Mouse (Mus musculus): ENCODE results near the gene Nlrp2. TPM values are rescaled to one million over a fixed set of nuclear protein-coding genes. Genes with fewer than 3 reads are reported as not detected.

The Nlrp2 gene
- total RNA-seq (2015) (not detected in 2 replicates), total RNA-seq (2017) (not detected in 2 replicates)

DNA sequence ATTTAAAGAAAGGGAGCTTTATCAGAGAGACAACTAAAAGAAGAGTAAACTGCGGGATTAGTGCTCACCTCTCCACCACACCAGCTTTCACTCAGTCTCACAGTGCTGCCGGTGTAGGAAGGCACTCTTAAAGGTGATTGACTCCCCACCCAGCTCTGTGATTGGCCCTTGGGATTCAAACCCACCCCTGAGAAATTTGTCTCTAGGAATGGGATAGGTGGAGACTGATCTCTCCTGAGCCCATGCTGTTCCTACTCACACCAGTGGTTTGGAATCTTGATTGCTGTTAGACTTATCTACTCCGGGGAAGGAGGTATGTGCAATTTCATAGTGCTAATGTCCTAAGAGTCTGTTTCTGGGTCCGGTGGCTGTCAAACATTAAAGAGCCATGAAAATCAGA, at the start of gene Nlrp2:
Nlrp2 (minus strand) TSS at position 101 of the 400 bp plus-strand sequence.
- no peak for ATAC-seq (ENCODE audit: poor library complexity, severe bottlenecking)

DNA sequence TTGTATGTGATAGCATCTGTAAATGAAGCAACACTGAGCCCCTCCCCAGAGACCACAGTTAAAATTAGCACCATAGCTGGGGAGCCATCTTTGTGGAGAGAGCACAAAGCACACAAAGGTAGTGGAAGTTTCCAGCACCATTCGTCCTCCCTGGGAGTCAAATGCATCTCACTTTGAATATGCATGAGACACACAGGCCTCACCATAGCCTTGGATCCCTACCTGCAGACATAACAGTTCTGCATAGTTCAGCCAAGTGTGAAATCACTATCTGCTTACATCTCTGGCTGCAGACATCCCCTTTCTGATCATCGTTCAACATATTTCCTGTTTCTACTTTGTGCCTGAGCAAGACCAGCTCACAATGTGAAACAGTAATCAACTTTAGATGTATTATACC, 15.9 kb upstream of the Nlrp2 start:
- no peak for ATAC-seq (ENCODE audit: poor library complexity, severe bottlenecking)

DNA sequence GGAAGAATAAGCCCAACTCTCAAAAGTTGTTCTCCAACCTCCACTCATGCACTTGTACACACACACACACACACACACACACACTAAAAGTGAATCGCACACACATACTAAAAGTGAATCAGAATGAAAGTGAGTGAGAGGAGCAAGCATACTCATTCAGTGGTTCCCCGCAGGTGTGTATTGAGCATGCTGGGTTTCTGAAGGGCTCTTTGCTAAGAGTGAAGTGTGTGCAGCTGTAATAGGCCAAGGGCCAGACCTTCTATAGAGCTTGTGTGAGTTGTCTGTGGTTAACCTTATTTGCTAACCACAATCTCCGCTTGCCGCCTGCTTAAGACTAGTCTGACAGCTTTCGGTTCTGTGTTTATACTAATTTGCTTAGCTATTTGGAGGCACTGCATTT, 12.8 kb upstream of the Nlrp2 start:
- no peak for ATAC-seq (ENCODE audit: poor library complexity, severe bottlenecking)

DNA sequence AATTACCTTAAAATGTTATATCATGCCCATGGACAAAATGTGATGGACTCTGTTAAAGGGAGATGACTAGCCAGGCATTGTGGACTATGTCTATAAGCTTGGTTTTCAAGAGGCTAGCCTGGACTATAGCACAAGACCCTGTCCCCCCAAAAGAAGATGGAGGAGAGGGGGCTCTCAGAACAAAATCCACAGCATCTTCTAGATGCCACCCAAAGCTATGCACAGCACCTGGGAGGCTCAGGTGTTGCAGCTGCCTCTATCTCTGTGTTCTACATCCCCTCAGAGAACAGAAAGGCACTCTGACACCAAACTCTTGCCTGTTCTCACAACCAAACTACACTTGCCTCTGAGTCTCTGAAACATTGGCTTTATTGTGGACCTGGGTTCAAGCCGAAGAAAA, 598 bp downstream of the Nlrp2 start, which contains the start of gene Gm5065:
Gm5065 (plus strand) TSS at position 301 of the 400 bp plus-strand sequence.
- no peak for ATAC-seq (ENCODE audit: poor library complexity, severe bottlenecking)

DNA sequence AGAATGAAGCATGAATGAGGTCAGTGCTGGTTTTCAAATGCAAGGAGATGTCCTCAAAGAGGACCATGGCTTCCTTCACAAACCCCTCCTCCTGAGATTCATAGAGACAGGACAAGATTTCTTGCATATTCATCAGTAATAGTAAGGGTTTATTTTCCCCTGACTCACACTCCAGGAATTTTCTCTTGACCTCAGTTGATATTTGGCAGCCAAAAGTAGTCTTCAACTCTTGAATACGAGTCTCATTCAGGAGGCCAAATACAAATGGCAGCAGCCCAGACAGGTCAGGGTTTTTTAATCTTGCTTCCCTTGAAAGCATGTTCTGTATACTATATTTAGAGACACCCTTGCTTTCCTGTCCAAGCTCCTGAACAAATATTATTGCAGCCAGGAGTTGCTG, 23.3 kb downstream of the Nlrp2 start:
- ATAC-seq (ENCODE audit: poor library complexity, severe bottlenecking): no peak

DNA sequence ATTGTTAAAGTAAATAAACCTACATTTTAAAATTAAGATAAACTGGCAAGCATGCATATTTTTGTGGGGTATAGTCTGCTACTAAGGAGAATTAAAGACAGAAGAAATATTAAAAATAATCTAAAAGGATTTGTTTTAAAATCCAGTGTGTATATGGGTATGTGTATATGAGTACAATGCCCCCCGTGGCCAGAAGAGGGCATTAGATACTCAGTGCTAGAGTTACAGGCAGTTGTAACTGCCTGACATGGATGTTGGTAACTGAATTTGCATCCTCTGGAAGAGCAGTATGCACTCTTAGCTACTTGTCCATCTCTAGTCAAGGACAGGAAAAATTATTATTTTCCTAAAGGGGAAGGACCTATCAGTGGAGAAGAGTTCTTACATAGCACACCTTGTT, 62.6 kb downstream of the Nlrp2 start:
- ATAC-seq (ENCODE audit: poor library complexity, severe bottlenecking): no peak

DNA sequence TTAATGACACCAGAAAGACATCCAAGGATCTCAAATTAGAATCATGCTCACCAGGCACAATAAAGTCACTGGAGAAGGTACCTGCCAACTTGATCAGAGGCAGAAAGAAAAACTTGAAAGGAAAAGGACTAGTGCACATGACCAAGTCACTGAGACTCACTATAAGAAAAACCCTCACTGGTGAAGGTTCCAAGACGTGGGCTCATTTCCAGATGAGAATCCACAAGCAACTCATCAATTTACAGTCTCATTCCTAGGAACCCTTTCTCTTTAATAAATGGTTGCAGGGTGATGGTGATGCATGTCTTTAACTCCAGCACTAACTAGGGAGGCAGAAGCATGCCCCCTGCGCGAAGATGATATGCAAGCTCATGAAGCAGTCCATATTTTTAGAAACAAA, 87.8 kb downstream of the Nlrp2 start:
- ATAC-seq (ENCODE audit: poor library complexity, severe bottlenecking): no peak

Other genes starting within 250 kb of the Nlrp2 start
- not detected in 2 replicates for gene Rfpl4, start 234.1 kb downstream of the Nlrp2 start, total RNA-seq (2015)
- gene Rfpl4, start 234.1 kb downstream of the Nlrp2 start, total RNA-seq (2017): not detected in 2 replicates
- 1.9 and 2.4 TPM in 2 replicates for gene Rasl2-9, start 225.1 kb downstream of the Nlrp2 start, total RNA-seq (2015)
- 1.2 TPM in 1 of 2 replicates, not detected in the other for gene Rasl2-9, start 225.1 kb downstream of the Nlrp2 start, total RNA-seq (2017)
- gene Vmn1r55, start 201.4 kb downstream of the Nlrp2 start, total RNA-seq (2015): not detected in 2 replicates
- not detected in 2 replicates for gene Vmn1r55, start 201.4 kb downstream of the Nlrp2 start, total RNA-seq (2017)
- gene Vmn1r56, start 154.3 kb downstream of the Nlrp2 start, total RNA-seq (2015): not detected in 2 replicates
- not detected in 2 replicates for gene Vmn1r56, start 154.3 kb downstream of the Nlrp2 start, total RNA-seq (2017)
- not detected in 2 replicates for gene Vmn1r57, start 132.5 kb downstream of the Nlrp2 start, total RNA-seq (2015)
- gene Vmn1r57, start 132.5 kb downstream of the Nlrp2 start, total RNA-seq (2017): not detected in 2 replicates
- gene Gm5065, start 498 bp downstream of the Nlrp2 start, total RNA-seq (2015): not detected in 2 replicates
- not detected in 2 replicates for gene Gm5065, start 498 bp downstream of the Nlrp2 start, total RNA-seq (2017)
- not detected in 2 replicates for gene Vmn1r58, start 62.4 kb upstream of the Nlrp2 start, total RNA-seq (2015)
- not detected in 2 replicates for gene Vmn1r58, start 62.4 kb upstream of the Nlrp2 start, total RNA-seq (2017)
- not detected in 2 replicates for gene Vmn1r59, start 105.7 kb upstream of the Nlrp2 start, total RNA-seq (2015)
- not detected in 2 replicates for gene Vmn1r59, start 105.7 kb upstream of the Nlrp2 start, total RNA-seq (2017)
- not detected in 2 replicates for gene Vmn2r28, start 142.9 kb upstream of the Nlrp2 start, total RNA-seq (2015)
- gene Vmn2r28, start 142.9 kb upstream of the Nlrp2 start, total RNA-seq (2017): not detected in 2 replicates
- gene Vmn1r60, start 196.3 kb upstream of the Nlrp2 start, total RNA-seq (2015): not detected in 2 replicates
- not detected in 2 replicates for gene Vmn1r60, start 196.3 kb upstream of the Nlrp2 start, total RNA-seq (2017)